Mouse (Mus musculus): Measurements from ENCODE around the gene Arhgdia.
A peak's percentile ranks its signal among the peaks of the same experiment; 100 is the strongest.
"Not testable (repeated sequence)": the region's sequence is repeated elsewhere in the genome, so short reads cannot be mapped to it uniquely, and the experiment has no call there.

The Arhgdia gene

GRCm38 (mm10) chr11:120613976-120614375 is 32.6 kb upstream of the Arhgdia start:
- DNase-seq (ENCODE audit: extremely low spot score, low spot score) = no peak

- no peak for DNase-seq (ENCODE audit: extremely low spot score, low spot score)
Observed at GRCm38 (mm10) chr11:120613481-120613972, 32.1 kb upstream of the Arhgdia start.

GRCm38 (mm10) chr11:120612763-120613162 is 31.3 kb upstream of the Arhgdia start:
- DNase-seq (ENCODE audit: extremely low spot score, low spot score) = peak; percentile 76

GRCm38 (mm10) chr11:120610477-120611046 is 29.1 kb upstream of the Arhgdia start:
- DNase-seq (ENCODE audit: extremely low spot score, low spot score) = no peak

- DNase-seq (ENCODE audit: extremely low spot score, low spot score) = no peak
Observed at GRCm38 (mm10) chr11:120609250-120609649, 27.8 kb upstream of the Arhgdia start.

GRCm38 (mm10) chr11:120608241-120609034 is 27.0 kb upstream of the Arhgdia start, which contains the start of gene Npb:
Gene Npb, plus strand, starts transcription at chr11:120608477.
- DNase-seq (ENCODE audit: extremely low spot score, low spot score) = peak; percentile 41

- no peak for DNase-seq (ENCODE audit: extremely low spot score, low spot score)
Observed at GRCm38 (mm10) chr11:120606764-120607163, 25.3 kb upstream of the Arhgdia start.

- no peak for DNase-seq (ENCODE audit: extremely low spot score, low spot score)
Observed at GRCm38 (mm10) chr11:120605667-120606066, 24.2 kb upstream of the Arhgdia start.

GRCm38 (mm10) chr11:120603545-120603944 is 22.1 kb upstream of the Arhgdia start:
- no peak for DNase-seq (ENCODE audit: extremely low spot score, low spot score)

- DNase-seq (ENCODE audit: extremely low spot score, low spot score) = no peak
Observed at GRCm38 (mm10) chr11:120600716-120601115, 19.3 kb upstream of the Arhgdia start.

- no peak for DNase-seq (ENCODE audit: extremely low spot score, low spot score)
Observed at GRCm38 (mm10) chr11:120598990-120599549, 17.6 kb upstream of the Arhgdia start.

GRCm38 (mm10) chr11:120598283-120598989 is 17.0 kb upstream of the Arhgdia start, which contains the start of the genes Alyref and Anapc11:
Gene Alyref, minus strand, starts transcription at chr11:120598365.
Gene Anapc11, plus strand, starts transcription at chr11:120598421.
- peak; percentile 92 for DNase-seq (ENCODE audit: extremely low spot score, low spot score)

- DNase-seq (ENCODE audit: extremely low spot score, low spot score) = no peak
Observed at GRCm38 (mm10) chr11:120597240-120598235, 16.1 kb upstream of the Arhgdia start.

GRCm38 (mm10) chr11:120588531-120588930 is 7.1 kb upstream of the Arhgdia start:
- no peak for DNase-seq (ENCODE audit: extremely low spot score, low spot score)

GRCm38 (mm10) chr11:120583937-120584336 is 2.5 kb upstream of the Arhgdia start:
- no peak for DNase-seq (ENCODE audit: extremely low spot score, low spot score)

GRCm38 (mm10) chr11:120582982-120583293 is 1.5 kb upstream of the Arhgdia start:
- DNase-seq (ENCODE audit: extremely low spot score, low spot score) = not testable (repeated sequence)

GRCm38 (mm10) chr11:120582268-120582981 is 1.0 kb upstream of the Arhgdia start:
- no peak for DNase-seq (ENCODE audit: extremely low spot score, low spot score)

- DNase-seq (ENCODE audit: extremely low spot score, low spot score) = peak; percentile 59
Observed at GRCm38 (mm10) chr11:120580871-120581331, 523 bp downstream of the Arhgdia start.

GRCm38 (mm10) chr11:120580190-120580589 is 1.2 kb downstream of the Arhgdia start:
- no peak for DNase-seq (ENCODE audit: extremely low spot score, low spot score)

Measured in neural tube, embryonic 10.5 days (tissue).